Mouse (Mus musculus): ENCODE measurements around the gene Gm10762.
"Not testable (repeated sequence)": the region's sequence is repeated elsewhere in the genome, so short reads cannot be mapped to it uniquely, and the experiment has no call there.

Gene Gm10762

DNA sequence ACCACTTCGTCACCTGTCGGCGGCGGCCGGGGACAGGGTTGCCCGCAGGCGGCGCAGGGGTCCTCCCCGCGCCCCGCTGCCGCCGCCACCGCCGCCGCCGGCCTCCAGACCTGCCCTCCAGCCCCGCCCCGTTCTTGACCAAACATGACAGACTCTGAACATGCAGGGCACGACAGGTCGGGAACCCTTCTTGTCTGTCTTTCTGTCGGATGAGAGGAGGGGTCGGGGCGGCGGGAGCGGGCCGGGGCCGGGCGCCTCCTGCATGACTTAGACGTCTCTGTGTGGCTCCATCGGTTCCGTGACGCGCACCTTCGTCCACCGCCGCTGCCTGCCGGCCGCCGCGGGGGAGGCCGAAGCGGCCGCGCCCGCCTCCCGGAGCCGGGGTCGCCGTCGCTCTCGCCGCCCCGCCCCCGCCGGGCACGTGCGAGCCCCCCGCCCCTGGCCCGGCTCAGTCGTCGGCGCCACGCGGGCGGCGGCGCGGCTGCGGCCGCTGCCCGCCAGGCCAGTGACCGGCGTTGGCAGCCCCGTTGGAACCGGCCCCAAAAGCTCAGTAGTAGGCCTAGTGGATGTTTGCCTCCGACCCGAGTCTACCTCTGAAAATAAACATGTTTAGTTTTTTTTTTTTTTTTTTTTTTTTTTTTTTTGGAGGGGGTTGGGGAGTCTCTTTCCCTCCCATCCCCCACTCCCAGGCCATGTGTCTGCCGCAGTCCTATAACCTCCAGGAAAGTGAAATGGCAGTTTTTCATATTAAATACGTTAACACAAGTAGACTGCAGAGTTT is at the start of gene Gm10762:
Gene Gm10762 (minus strand): TSS at position 65 of the 781 bp plus-strand sequence.
- peak; percentile 17 to 64 for DNase-seq (ENCODE audit: low read depth in 1 of 2, low spot score in 2 of 2)

DNA sequence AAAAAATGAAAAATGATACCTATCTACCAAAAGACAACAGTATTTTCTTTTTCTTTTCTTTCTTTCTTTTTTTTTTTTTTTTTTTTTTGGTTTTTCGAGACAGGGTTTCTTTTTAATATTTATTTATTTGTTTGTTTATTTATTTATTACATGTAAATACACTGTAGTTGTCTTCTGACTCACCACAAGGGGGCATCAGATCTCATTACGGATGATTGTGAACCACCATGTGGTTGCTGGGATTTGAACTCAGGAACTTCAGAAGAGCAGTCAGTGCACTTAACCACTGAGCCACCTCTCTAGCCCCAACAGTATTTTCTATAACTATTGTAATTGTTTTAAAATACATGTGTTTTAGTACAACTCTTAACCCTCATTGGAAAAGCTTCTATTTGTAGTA is 41.3 kb upstream of the Gm10762 start:
- not testable (repeated sequence) for DNase-seq (ENCODE audit: low read depth in 1 of 2, low spot score in 2 of 2)

DNA sequence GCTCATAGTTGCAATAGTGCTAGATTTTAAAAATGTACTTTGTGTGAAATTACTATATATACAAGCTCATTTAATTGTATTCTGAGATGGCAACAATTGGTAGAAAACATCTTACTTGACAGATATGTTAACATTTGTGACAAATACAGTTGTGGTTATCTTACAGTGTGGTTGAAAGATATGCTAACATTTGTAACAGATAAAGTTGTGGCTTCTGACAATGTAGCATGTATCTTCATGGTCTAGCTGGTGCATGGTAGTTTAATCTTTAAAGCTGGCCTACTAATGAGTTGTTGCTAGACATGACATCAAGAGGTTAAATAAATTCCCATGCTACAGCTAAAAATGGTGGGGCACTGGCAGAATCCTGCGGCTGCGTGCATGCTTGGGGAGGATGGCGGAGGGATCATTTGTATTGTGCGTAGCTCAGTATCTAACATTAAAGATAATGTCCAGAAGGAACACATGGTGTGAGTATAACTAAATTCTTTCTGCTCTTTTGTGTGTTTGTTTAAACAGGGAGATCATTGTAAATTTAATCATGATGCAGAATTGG is 38.7 kb upstream of the Gm10762 start:
- no peak for DNase-seq (ENCODE audit: low read depth in 1 of 2, low spot score in 2 of 2)

DNA sequence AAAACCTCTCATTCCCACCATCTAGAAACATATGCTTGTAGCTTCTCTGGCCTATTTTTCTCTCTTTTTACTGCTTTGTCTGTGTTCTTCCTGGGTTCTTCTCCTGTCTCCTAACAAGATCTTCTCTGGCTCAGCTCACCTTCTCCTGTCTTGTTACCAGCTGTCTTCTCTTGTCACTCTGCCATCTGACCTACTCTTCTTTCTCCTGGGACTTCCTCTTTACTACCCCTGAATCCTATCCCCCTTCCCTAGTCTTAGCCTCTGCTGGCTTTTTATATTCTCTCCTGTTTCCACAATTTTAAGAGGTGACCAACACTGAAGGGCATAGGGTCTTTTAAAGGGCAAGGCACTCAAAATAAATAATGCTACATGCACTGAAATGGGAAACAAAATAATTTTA is 37.3 kb upstream of the Gm10762 start:
- no peak for DNase-seq (ENCODE audit: low read depth in 1 of 2, low spot score in 2 of 2)

DNA sequence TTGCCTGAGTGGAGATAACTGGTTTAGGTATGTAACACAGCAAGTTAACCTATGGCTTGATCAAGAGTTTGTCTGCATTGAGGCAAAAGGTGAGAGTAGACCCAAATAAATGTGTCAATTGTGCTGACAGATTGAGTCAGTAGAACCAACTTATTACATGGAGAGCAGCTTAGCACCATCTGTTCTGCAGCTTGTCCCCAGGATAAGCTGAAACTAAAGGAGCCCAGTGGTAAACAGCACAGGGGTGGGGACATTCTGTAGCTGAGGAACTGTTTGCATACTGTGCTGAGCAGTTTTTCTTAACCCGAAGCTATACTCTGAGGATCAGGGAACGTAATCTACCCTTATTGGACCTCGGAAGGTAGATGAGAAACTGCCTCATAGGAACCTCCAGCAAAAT is 17.2 kb upstream of the Gm10762 start:
- DNase-seq (ENCODE audit: low read depth in 1 of 2, low spot score in 2 of 2): no peak

DNA sequence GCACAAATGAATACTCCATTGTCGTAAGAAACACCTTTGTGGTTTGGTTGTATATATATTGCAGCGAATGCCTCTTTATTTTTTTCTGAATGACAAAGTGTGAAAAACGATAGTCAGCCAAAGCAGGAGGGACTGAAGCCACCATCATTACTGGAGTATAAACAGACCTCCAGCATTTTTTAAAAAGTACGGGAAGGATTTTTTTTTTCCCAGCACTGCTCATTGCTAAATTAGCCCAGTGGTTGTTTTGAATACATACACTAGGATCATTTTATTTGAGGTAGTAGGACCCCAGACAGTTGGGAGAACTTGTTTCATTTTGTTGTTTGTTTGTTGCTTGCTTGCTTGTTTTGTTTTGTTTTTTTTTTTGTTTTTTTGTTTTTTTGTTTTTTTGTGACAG is 8.0 kb upstream of the Gm10762 start:
- DNase-seq (ENCODE audit: low read depth in 1 of 2, low spot score in 2 of 2): no peak

DNA sequence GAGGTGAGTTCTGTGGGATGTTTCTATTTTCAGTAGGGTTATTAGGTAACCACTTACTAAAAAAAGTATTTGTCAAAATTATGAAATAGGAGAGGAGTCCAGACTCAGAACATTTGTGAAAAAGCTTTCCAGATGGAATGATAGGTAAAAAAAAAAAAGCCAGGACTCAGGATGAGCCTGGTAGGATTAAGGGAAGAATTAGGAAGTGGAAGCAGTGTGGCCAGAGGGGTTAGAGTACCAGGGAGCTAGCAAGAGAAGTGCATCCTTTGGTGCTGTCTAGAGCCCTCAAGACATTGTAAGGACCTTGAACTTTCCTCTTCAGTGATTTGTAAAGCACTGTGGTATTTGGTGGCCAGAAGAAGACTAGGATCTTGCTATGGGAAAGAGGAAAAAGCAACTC is 4.8 kb upstream of the Gm10762 start:
- DNase-seq (ENCODE audit: low read depth in 1 of 2, low spot score in 2 of 2): no peak

DNA sequence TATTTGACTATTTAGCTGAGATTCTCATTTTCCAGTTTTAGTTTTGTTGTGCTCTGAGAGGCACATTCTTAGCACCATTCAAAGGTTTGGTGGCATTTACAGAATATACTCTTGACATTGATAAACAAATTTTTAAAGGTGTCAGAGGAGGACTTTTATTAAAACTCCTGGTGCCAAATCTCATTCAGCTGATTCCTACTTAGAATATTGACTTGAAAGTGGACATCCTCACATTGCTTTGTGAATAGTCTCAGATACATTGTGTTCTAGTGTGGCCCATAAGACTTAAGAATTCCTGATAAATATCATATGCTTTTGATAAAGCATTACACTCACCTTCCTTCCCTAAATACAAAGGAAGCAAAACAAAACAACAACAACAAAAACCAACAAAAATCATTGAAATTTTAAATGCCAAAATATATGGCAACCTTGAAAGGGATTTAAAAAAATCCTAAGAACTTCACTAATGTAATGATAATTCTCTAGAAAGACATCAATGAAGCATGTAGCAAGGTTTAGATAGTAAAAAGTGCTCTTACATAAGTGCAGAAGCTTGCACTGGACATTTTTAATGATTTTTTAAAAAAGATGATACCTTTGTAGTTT is 1.1 kb upstream of the Gm10762 start:
- DNase-seq (ENCODE audit: low read depth in 1 of 2, low spot score in 2 of 2): no peak

DNA sequence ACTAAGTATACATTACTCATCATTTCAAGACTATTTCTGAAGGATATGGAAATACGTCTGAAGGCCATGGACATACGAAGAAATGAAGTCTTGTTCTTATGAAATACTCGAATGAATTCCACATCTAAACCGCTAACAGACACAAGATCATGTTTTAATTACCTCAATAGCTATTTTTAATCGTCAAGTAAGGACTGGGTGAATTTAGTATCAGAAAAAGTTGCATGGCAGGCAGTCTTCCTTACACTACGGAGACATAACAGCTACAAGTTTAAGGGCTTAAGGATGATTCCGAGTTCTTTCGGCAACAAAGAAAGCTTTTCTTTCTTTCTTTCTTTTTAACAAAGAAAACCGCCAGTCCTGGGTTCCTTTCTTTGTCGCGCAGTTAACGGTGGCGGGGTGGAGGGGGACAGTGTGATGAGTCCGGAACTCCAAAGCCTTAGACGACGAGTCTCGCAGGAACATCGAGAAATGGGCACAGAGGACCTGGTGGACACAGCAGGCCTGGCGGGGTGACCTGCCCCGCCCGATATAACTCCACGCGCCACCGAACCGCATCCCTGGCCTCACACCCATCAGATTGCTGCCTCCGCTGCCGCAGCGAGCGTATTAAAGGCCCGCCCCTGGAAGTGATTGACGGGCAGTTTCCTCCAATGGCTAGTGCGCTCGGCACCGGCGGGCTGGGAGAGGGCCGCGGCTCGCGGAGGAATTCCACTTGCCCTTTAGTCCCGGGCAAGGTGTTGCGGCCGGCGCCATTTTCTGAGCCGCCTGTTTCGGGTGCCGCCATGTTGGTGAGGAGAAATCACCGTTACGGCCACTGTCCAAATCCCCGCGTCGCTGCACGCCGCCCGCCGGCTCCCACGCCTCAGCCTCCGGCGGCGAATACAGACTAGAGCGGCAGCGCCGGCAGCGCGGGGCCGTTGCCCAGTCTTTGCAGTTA is 614 bp downstream of the Gm10762 start, which contains the start of gene Zc3h6:
Gene Zc3h6 (plus strand): TSS at position 762 of the 940 bp plus-strand sequence.
- peak; percentile 95 to 98 for DNase-seq (ENCODE audit: low read depth in 1 of 2, low spot score in 2 of 2)

DNA sequence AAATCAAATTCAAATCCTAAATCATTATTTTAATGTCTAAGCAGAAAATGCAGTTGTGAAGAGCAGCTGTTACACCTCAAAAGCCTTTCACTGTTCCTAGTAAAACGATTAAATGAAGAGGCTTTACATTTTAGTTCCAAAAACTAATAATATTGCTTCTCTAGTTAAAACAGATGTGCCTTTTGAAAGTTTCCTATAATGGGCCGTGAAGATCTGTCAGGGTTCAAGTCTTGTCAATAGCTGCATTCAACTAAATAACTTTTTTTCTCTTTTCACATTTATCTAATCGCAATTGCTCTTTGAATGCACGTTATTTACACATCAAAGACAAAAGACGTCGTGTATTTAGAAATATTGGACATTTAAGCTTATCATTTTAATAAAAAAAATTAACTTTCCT is 1.3 kb downstream of the Gm10762 start:
- no peak for DNase-seq (ENCODE audit: low read depth in 1 of 2, low spot score in 2 of 2)

DNA sequence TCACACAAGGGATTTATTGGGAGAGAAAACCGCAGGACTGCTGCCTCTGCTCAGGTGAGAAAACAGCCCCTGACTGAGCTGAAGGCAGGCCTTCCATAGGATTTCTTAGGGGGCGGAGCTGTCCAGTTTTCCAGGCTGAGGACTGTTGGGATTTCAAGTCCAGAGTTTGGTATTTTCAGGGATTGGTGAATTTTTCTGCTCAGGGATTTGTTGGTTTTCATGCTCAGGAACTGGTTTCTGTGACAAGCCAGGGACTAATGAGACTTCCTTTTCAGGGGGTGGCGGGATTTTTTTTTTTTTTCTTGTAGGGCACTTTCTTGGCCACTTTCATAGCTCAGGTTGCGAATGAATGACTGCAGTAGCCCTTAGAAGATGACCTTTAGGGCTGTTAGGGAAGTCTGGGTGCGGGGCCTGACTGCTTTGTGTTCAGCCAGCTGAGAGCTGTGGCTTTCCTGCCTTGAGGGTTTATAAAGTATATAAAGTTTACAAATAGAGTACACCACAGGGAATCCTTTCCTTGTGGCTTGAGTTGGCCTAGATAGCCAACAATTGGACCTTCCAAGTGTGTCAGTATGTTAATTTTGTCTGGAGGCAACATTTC is 1.9 kb downstream of the Gm10762 start:
- DNase-seq (ENCODE audit: low read depth in 1 of 2, low spot score in 2 of 2): no peak

DNA sequence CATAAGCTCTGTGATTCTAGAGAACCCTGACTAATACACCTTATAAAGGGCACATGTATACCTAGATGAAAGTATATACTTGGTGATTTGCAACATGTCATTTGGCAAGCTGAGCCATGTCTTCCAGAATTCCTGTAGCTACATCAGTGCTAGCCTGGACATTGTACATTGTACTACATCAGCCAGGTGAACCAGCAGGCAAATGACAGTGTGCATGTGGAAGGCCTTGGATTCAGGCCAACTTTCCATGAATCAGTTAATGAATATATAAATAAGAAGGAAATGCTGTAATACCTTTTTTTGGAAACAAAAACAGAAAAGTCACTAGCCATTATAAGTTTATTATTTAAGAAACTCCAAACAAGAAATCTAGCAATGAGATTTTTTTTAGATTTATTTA is 13.3 kb downstream of the Gm10762 start:
- DNase-seq (ENCODE audit: low read depth in 1 of 2, low spot score in 2 of 2): no peak

DNA sequence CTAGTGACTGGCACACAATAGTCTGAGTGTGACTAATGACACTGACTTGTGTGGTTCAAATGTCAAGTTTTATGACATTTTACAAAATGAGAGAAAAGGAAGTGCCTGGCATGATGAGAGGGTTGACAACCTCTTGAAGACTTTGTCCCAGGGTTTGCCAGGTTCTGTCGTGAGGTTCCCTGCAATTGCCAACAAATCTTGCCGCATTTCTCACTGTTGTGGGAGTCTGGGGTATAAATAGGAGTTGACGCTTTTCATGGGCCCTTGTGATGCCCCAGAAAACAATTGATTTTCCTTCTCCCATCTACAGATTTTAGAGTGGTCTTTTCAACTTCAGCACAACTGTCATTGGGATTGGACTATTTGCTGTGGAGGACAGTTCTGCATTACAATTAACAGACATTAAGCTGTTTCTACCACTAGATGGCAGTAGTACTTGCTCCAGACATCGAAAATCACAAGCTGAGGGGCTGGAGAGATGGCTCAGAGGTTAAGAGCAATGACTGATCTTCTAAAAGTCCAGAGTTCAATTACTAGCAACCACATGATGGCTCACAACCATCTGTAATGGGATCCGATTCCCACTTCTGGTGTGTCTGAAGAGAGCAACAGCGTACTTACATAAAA is 19.4 kb downstream of the Gm10762 start:
- no peak for DNase-seq (ENCODE audit: low read depth in 1 of 2, low spot score in 2 of 2)

DNA sequence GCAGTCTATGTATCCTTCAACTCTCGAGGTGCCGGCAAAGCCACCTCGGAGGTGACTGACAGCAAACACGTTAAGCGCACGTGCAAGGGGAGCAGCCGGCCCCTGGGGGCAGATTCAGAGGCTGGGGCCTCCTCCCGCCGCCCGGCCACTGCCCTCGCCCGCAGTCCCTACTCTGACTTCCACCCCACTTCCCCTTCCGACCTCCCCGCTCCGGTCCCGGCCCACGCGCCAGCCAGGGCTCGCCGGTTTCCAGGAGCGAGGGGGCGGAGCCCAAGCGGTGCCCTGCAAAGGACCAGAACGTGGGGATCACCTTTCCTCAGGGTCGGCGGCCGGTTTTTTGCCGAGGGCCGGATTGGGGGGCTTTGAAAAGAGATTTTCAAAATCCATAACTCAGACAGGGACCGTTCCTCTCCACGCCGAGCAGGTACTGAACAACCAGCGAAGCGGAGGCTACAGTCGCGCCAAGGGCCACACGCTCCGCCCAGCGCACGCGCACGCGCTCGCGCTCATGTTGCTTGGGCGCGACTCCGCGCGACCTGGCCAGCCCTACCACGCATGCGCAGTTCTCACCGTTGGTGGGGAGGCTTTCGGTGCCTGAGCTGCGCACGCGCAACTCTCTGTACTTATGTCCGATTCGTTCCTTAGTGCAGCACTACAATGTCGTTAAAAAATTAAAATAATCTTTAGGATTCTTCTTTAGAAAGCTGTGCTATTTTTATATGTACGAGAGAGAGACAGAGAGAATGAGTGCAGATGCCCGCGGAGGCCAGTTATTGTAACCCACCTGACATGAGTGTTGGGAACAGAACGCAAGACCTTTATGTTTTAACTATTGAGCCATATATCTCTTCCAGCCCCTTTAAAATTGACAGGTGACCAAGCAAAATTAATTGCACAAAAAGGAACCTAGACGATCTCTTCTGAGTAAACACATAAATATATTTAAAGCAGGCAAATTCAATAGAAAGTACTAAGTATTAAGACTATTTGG is 23.7 kb downstream of the Gm10762 start, which contains the start of gene Zc3h8:
Gene Zc3h8 (minus strand): TSS at position 540 of the 991 bp plus-strand sequence.
- DNase-seq (ENCODE audit: low read depth in 1 of 2, low spot score in 2 of 2): peak; percentile 87 to 92

DNA sequence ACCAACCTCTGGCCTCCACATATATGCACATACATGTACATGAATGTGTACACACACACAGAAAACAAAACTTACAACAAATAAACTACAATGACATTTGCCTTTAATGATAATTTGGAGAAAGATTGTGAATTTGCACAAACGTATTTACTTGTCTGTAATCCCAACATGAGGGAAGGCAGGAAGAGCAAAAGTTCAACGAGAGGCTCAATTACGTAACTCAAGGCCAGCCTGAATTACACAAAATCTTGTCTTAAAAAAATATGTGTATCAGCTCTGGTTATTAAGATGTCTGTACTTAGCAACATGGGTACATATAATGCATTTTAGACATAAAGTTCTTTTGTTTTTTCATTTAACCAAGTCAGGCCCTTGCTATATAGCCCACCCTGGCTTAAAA is 31.3 kb downstream of the Gm10762 start:
- no peak for DNase-seq (ENCODE audit: low read depth in 1 of 2, low spot score in 2 of 2)

DNA sequence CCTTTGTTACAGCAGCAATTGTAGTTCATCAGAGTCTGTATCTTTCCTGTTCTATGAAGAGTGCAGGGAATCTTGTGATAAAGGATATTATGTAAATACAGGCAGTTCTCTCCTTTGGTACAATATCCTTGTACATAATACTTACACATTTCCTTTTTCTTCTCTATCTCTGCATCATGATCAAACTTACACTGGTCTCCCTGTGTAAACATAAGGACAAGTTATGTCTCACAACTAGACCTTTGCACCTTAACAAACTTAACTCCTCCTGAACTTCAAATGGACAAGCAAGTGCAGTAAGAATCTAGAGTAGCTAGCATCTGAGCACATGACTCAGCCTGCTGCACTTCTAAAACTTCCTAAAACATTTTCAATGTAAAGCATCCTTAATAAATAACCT is 36.8 kb downstream of the Gm10762 start:
- no peak for DNase-seq (ENCODE audit: low read depth in 1 of 2, low spot score in 2 of 2)

DNA sequence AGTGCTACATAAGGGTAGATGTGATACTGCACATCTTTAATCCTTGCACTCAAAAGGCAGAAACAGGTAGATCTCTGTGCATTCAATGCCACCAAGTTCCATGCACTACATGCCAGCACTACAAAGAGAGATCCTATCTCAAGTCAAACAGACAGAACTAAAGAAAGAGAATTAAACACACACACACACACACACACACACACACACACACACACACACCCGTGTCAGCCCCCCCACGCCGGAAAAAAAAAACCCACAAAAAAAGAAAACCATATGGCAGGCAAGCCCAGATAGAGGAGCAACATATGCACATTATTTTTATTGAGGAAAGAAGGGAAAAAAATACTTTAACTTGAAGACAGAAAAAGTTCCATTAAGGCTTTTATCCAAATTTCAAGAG is 39.1 kb downstream of the Gm10762 start:
- no peak for DNase-seq (ENCODE audit: low read depth in 1 of 2, low spot score in 2 of 2)

DNA sequence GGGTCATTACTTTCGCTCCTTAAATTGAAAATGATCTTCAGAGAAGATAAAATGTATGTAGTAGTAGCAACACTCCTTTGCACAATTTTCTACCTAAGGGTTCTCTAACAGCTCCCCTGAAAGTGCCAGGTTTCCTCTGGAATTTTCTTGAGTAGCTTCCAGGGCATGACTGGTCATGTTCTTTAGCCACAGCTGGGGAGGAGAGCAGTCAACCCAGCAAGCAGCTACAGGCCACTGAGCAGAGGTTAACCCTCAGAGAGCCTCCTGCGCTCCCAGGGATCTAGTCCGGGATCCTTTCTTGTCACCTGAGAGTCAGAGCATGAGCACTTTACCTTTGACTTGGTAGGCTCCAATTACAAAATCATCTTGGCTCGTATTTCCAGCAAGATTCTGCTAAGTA is 42.7 kb downstream of the Gm10762 start:
- no peak for DNase-seq (ENCODE audit: low read depth in 1 of 2, low spot score in 2 of 2)
